Mouse (Mus musculus) midbrain, embryonic 10.5 days (tissue): ENCODE results near the gene Senp2. TPM values are rescaled to one million over a fixed set of nuclear protein-coding genes. Genes with fewer than 3 reads are reported as not detected.
"Not testable (repeated sequence)": the region's sequence is repeated elsewhere in the genome, so short reads cannot be mapped to it uniquely, and the experiment has no call there.

Experiments
- DNase-seq: peaks from one replicate; pipeline ENCODE4 v3.0.0-alpha.2; 2017; ENCODE audit warnings: low spot score
- H3K27ac ChIP-seq: fragments of 300-500 bp; sonication (generic); replicated peaks from 2 replicates; pipeline ENCODE4 v1.5.1; 2016; ENCODE audit warnings: mild to moderate bottlenecking
- H3K27me3 ChIP-seq: fragments of 300-500 bp; sonication (generic); 2 replicates; pipeline ENCODE4 v1.6.1; 2016; ENCODE audit warnings: low read depth, mild to moderate bottlenecking; ENCODE audit not compliant: poor library complexity, severe bottlenecking
- H3K36me3 ChIP-seq: fragments of 300-500 bp; sonication (generic); 2 replicates; pipeline ENCODE4 v1.6.1; 2016; ENCODE audit warnings: mild to moderate bottlenecking, moderate library complexity
- H3K4me1 ChIP-seq: fragments of 300-500 bp; sonication (generic); 2 replicates; pipeline ENCODE4 v1.6.1; 2016
- H3K4me3 ChIP-seq: fragments of 300-500 bp; sonication (generic); 2 replicates; pipeline ENCODE4 v1.5.1; 2016; ENCODE audit warnings: mild to moderate bottlenecking, moderate library complexity
- H3K9me3 ChIP-seq: fragments of 300-500 bp; sonication (generic); replicated peaks from 2 replicates; pipeline ENCODE4 v1.6.1; 2016; ENCODE audit warnings: mild to moderate bottlenecking
- WGBS: fragments of 180-500 bp; shearing (Covaris S2); methylation state at CpG from one replicate; pipeline ENCODE4 v1.1.7; 2016; 5-methylcytosine and 5-hydroxymethylcytosine counted together
- polyA plus RNA-seq: library from polyadenylated mRNA; unstranded; fragments of >200 nt; fragmentation: Nextera tagmentation; extraction: Ambion mirVana; gene quantifications from 2 replicates; pipeline ENCODE4 v1.2.1, GENCODE M21; 2016

Senp2 gene
- 64.2 and 65.4 TPM in 2 replicates for polyA plus RNA-seq

GRCm38 (mm10) chr16:22009099-22009584 lies at the start of gene Senp2:
TSS of gene Senp2 (plus strand) at chr16:22009484.
- peaks cover 17% of the 10 kb centered on the region for H3K4me1 ChIP-seq
- H3K9me3 ChIP-seq = no peaks in the 10 kb centered on the region
- peak; percentile 100 for DNase-seq
- H3K4me3 ChIP-seq = peak within 1 kb of the TSS; percentile 99
- under 1% methylated on average over 45 of the region's 45 CpGs for WGBS
- peak within 1 kb of the TSS; percentile 86 for H3K27ac ChIP-seq
- no peaks in the 10 kb centered on the region for H3K27me3 ChIP-seq
- H3K36me3 ChIP-seq = peaks cover 9% of the 10 kb centered on the region

GRCm38 (mm10) chr16:21965576-21965975 lies 43.7 kb upstream of the Senp2 start:
- H3K9me3 ChIP-seq = no peaks in the 10 kb centered on the region
- no peak overlapping the region for H3K27ac ChIP-seq
- H3K36me3 ChIP-seq = no peaks in the 10 kb centered on the region
- H3K4me1 ChIP-seq = no peaks in the 10 kb centered on the region
- 93% methylated on average over 3 of the region's 3 CpGs for whole genome bisulfite sequencing
- no peak overlapping the region for H3K4me3 ChIP-seq
- no peak for DNase-seq
- no peaks in the 10 kb centered on the region for H3K27me3 ChIP-seq

- Histone ChIP-seq H3K27ac (no peak overlapping the region), H3K36me3 (no peaks in the 10 kb centered on the region), H3K27me3 (0 out of 2 replicates have a peak, but pooled peaks cover 3% of the 10 kb centered on the region), H3K4me3 (no peak overlapping the region), H3K9me3 (no peaks in the 10 kb centered on the region), H3K4me1 (peaks cover 10% of the 10 kb centered on the region)
- WGBS = 57% methylated on average over 4 of the region's 5 CpGs
- DNase-seq = no peak
Observed at GRCm38 (mm10) chr16:21969874-21970273, 39.4 kb upstream of the Senp2 start.

- no peak for DNase-seq
- Histone ChIP-seq H3K4me3 (no peak overlapping the region), H3K27ac (no peak overlapping the region), H3K27me3 (peaks cover 7% of the 10 kb centered on the region), H3K36me3 (no peaks in the 10 kb centered on the region), H3K4me1 (peaks cover 10% of the 10 kb centered on the region), H3K9me3 (no peaks in the 10 kb centered on the region)
- WGBS = 91% methylated on average over 6 of the region's 6 CpGs
Observed at GRCm38 (mm10) chr16:21970536-21970935, 38.7 kb upstream of the Senp2 start.

GRCm38 (mm10) chr16:21971446-21971845 lies 37.8 kb upstream of the Senp2 start:
- H3K27me3 ChIP-seq = peaks cover 16% of the 10 kb centered on the region
- WGBS = 67% methylated on average over 4 of the region's 4 CpGs
- no peaks in the 10 kb centered on the region for H3K36me3 ChIP-seq
- H3K9me3 ChIP-seq = no peaks in the 10 kb centered on the region
- no peak for DNase-seq
- H3K4me3 ChIP-seq = no peak overlapping the region
- peaks cover 19% of the 10 kb centered on the region for H3K4me1 ChIP-seq
- H3K27ac ChIP-seq = 0 out of 2 replicates have a peak overlapping the region, but pooled peaks have one; percentile 28

GRCm38 (mm10) chr16:21976203-21976602 lies 33.1 kb upstream of the Senp2 start:
- H3K4me3 ChIP-seq = peak overlapping the region; percentile 44
- peak; percentile 34 for DNase-seq
- H3K4me1 ChIP-seq = peaks cover 21% of the 10 kb centered on the region
- no peaks in the 10 kb centered on the region for H3K36me3 ChIP-seq
- 2% methylated on average over 16 of the region's 16 CpGs for WGBS
- peak overlapping the region; percentile 39 for H3K27ac ChIP-seq
- H3K9me3 ChIP-seq = no peaks in the 10 kb centered on the region
- peaks cover 22% of the 10 kb centered on the region for H3K27me3 ChIP-seq

GRCm38 (mm10) chr16:21977347-21977746 lies 31.9 kb upstream of the Senp2 start:
- WGBS = 75% methylated on average over 5 of the region's 5 CpGs
- Histone ChIP-seq H3K36me3 (no peaks in the 10 kb centered on the region), H3K9me3 (no peaks in the 10 kb centered on the region), H3K4me1 (peaks cover 14% of the 10 kb centered on the region), H3K27me3 (peaks cover 22% of the 10 kb centered on the region), H3K4me3 (no peak overlapping the region), H3K27ac (no peak overlapping the region)
- no peak for DNase-seq

- no peaks in the 10 kb centered on the region for H3K4me1 ChIP-seq
- no peaks in the 10 kb centered on the region for H3K9me3 ChIP-seq
- no peak for DNase-seq
- H3K27ac ChIP-seq = no peak overlapping the region
- WGBS = 92% methylated on average over 9 of the region's 9 CpGs
- no peak overlapping the region for H3K4me3 ChIP-seq
- no peaks in the 10 kb centered on the region for H3K36me3 ChIP-seq
- H3K27me3 ChIP-seq = no peaks in the 10 kb centered on the region
Observed at GRCm38 (mm10) chr16:21983146-21983545, 26.1 kb upstream of the Senp2 start.

- no peak for DNase-seq
Observed at GRCm38 (mm10) chr16:21983581-21983980, 25.7 kb upstream of the Senp2 start.

GRCm38 (mm10) chr16:21984091-21984490 lies 25.2 kb upstream of the Senp2 start:
- Histone ChIP-seq H3K4me1 (no peaks in the 10 kb centered on the region), H3K36me3 (no peaks in the 10 kb centered on the region), H3K27ac (no peak overlapping the region), H3K4me3 (no peak overlapping the region), H3K9me3 (no peaks in the 10 kb centered on the region), H3K27me3 (no peaks in the 10 kb centered on the region)
- no peak for DNase-seq
- WGBS = 86% methylated on average over 12 of the region's 12 CpGs

More at GRCm38 (mm10) chr16:21983581-21983980, 25.7 kb upstream of the Senp2 start:
- no peak overlapping the region for H3K4me3 ChIP-seq
- 92% methylated on average over 4 of the region's 4 CpGs for WGBS
- H3K4me1 ChIP-seq = no peaks in the 10 kb centered on the region
- no peaks in the 10 kb centered on the region for H3K9me3 ChIP-seq
- H3K27me3 ChIP-seq = no peaks in the 10 kb centered on the region
- no peaks in the 10 kb centered on the region for H3K36me3 ChIP-seq
- H3K27ac ChIP-seq = no peak overlapping the region

- Histone ChIP-seq H3K27me3 (no peaks in the 10 kb centered on the region), H3K9me3 (no peaks in the 10 kb centered on the region), H3K4me1 (no peaks in the 10 kb centered on the region), H3K36me3 (no peaks in the 10 kb centered on the region), H3K4me3 (no peak overlapping the region), H3K27ac (no peak overlapping the region)
- DNase-seq = no peak
- WGBS = 50% methylated on average over 3 of the region's 3 CpGs
Observed at GRCm38 (mm10) chr16:21986191-21986590, 23.1 kb upstream of the Senp2 start.

- no peaks in the 10 kb centered on the region for H3K9me3 ChIP-seq
- WGBS = 68% methylated on average over 5 of the region's 5 CpGs
- no peaks in the 10 kb centered on the region for H3K27me3 ChIP-seq
- H3K27ac ChIP-seq = no peak overlapping the region
- H3K4me3 ChIP-seq = no peak overlapping the region
- no peak for DNase-seq
- no peaks in the 10 kb centered on the region for H3K4me1 ChIP-seq
- no peaks in the 10 kb centered on the region for H3K36me3 ChIP-seq
Observed at GRCm38 (mm10) chr16:21987956-21988355, 21.3 kb upstream of the Senp2 start.

GRCm38 (mm10) chr16:21990893-21991292 lies 18.4 kb upstream of the Senp2 start:
- DNase-seq, H3K27me3 ChIP-seq, H3K4me1 ChIP-seq, H3K36me3 ChIP-seq, H3K27ac ChIP-seq, H3K4me3 ChIP-seq, H3K9me3 ChIP-seq: not testable (repeated sequence)

- H3K4me3 ChIP-seq = no peak overlapping the region
- 0 out of 2 replicates have a peak, but pooled peaks cover 12% of the 10 kb centered on the region for H3K27me3 ChIP-seq
- DNase-seq = no peak
- peaks cover 6% of the 10 kb centered on the region for H3K4me1 ChIP-seq
- no peaks in the 10 kb centered on the region for H3K9me3 ChIP-seq
- no peak overlapping the region for H3K27ac ChIP-seq
- WGBS = 90% methylated on average over 2 of the region's 2 CpGs
- H3K36me3 ChIP-seq = no peaks in the 10 kb centered on the region
Observed at GRCm38 (mm10) chr16:21991774-21992173, 17.5 kb upstream of the Senp2 start.
